In genomic region chr2:59625416-59625815, GRCm38 (mm10) we compare ENCODE assay signal across 28 mouse cellular contexts.
"Had no signal": no experiment of that assay in that cellular context is flagged by ENCODE, and none has a peak within 500 bp of the region (broad histone marks: within the 10 kb centered on the region; RNA-seq: fewer than 3 reads in every experiment).

No protein-coding gene starts in this region.

- ATAC-seq: hindbrain, embryonic 16.5 days; inflammation-experienced regulatory T-cells, adult 6 months; intestine, embryonic 15.5 days; intestine, postnatal 0 days had no signal

- H3K27ac ChIP-seq: heart, adult 2 months; heart, embryonic 13.5 days; heart, embryonic 15.5 days; hindbrain, embryonic 10.5 days; hindbrain, embryonic 12.5 days; hindbrain, embryonic 14.5 days; intestine, embryonic 15.5 days; kidney, postnatal 0 days; left cerebral cortex, adult 2 months; limb, embryonic 10.5 days; limb, embryonic 12.5 days; liver, embryonic 13.5 days; liver, embryonic 15.5 days had no signal

- H3K9ac ChIP-seq: heart, embryonic 13.5 days; heart, embryonic 15.5 days; hindbrain, embryonic 12.5 days; hindbrain, embryonic 14.5 days; intestine, embryonic 15.5 days; limb, embryonic 12.5 days; liver, embryonic 13.5 days; liver, embryonic 15.5 days had no signal

- H3K9me3 ChIP-seq: heart, embryonic 13.5 days; heart, embryonic 15.5 days; hindbrain, embryonic 10.5 days; hindbrain, embryonic 12.5 days; intestine, embryonic 15.5 days; limb, embryonic 10.5 days; limb, embryonic 12.5 days; liver, embryonic 13.5 days; liver, embryonic 15.5 days had no signal

- H3K36me3 ChIP-seq: heart, embryonic 15.5 days; hindbrain, embryonic 10.5 days; hindbrain, embryonic 12.5 days; intestine, embryonic 15.5 days; liver, embryonic 13.5 days; liver, embryonic 15.5 days had no signal

- H3K4me3 ChIP-seq: heart, adult 2 months; heart, embryonic 13.5 days; heart, embryonic 15.5 days; hindbrain, embryonic 10.5 days; hindbrain, embryonic 12.5 days; intestine, embryonic 15.5 days; left cerebral cortex, adult 2 months; limb, embryonic 10.5 days; limb, embryonic 12.5 days; liver, embryonic 13.5 days; liver, embryonic 15.5 days had no signal

- DNase-seq: gastrocnemius, postnatal 14 days; gastrocnemius, postnatal 36 days; heart, adult 11 months; heart, adult 2 months; heart, postnatal 4 days; kidney, adult 18-20 months; kidney, adult 8-10 months; kidney, postnatal 25 days; kidney, postnatal 4 days; layer of hippocampus, adult 9-11 months; liver; liver, embryonic 13.5 days had no signal

- H3K4me1 ChIP-seq: liver, embryonic 15.5 days had no signal

- H3K27me3 ChIP-seq: heart, embryonic 13.5 days; heart, embryonic 15.5 days; hindbrain, embryonic 12.5 days; intestine, embryonic 15.5 days; limb, embryonic 12.5 days; liver, embryonic 13.5 days; liver, embryonic 15.5 days had no signal

- H3K4me2 ChIP-seq: heart, embryonic 11.5 days; heart, embryonic 13.5 days; heart, embryonic 15.5 days; hindbrain, embryonic 12.5 days; hindbrain, embryonic 14.5 days; intestine, embryonic 15.5 days; limb, embryonic 12.5 days; liver, embryonic 11.5 days; liver, embryonic 13.5 days; liver, embryonic 15.5 days had no signal
